13 mouse cellular contexts compared by ENCODE assay signal in genomic region chr10:68396083-68396482, GRCm38 (mm10).
A peak's percentile ranks its signal among the peaks of the same experiment; 100 is the strongest.
DNase-seq lines count a peak whose midpoint lies in the region; ATAC-seq and TF ChIP-seq lines count a peak whose summit lies in the region.
"Had no signal": no experiment of that assay in that cellular context is flagged by ENCODE, and none has a peak within 500 bp of the region (broad histone marks: within the 10 kb centered on the region; RNA-seq: fewer than 3 reads in every experiment).

No protein-coding gene starts in this region.

- H3K27me3 ChIP-seq in heart, embryonic 13.5 days (replicated peaks) = no peaks in the 10 kb centered on the region
- no peaks in the 10 kb centered on the region for H3K27me3 ChIP-seq in limb, embryonic 14.5 days (ENCODE audit: control insufficient read depth, insufficient read depth, low read length)
- H3K27me3 ChIP-seq in limb, embryonic 10.5 days (ENCODE audit: low read depth, poor library complexity, severe bottlenecking) = no peaks in the 10 kb centered on the region
- H3K27me3 ChIP-seq in stomach, embryonic 16.5 days (ENCODE audit: control insufficient read depth, insufficient read depth, low read length) = no peaks in the 10 kb centered on the region
- no peaks in the 10 kb centered on the region for H3K27me3 ChIP-seq in stomach, postnatal 0 days (ENCODE audit: control insufficient read depth, insufficient read depth, low read length)
- H3K27me3 ChIP-seq: heart, embryonic 15.5 days; hindbrain, embryonic 13.5 days; neural tube, embryonic 12.5 days had no signal

- TF ChIP-seq POLR2A in limb, embryonic 14.5 days (IDR thresholded peaks at IDR 0.05; ENCODE audit: borderline replicate concordance, extremely low read depth, insufficient read depth, insufficient read length) = no peak

- no peak for ATAC-seq in heart, embryonic 13.5 days (ENCODE audit: extremely low read depth, insufficient number of reproducible peaks, low FRiP score, low TSS enrichment)
- ATAC-seq in limb, embryonic 14.5 days (ENCODE audit: low FRiP score, low read depth) = no peak
- ATAC-seq in stomach, embryonic 16.5 days (ENCODE audit: insufficient read depth, low FRiP score) = peak; percentile 40; the same call in 1 of the 2 replicates
- no peak for ATAC-seq in stomach, postnatal 0 days (ENCODE audit: low FRiP score, low TSS enrichment)

- H3K4me3 ChIP-seq in heart, embryonic 13.5 days = no peak overlapping the region
- H3K4me3 ChIP-seq in limb, embryonic 14.5 days (replicated peaks; ENCODE audit: low read length) = no peak overlapping the region
- H3K4me3 ChIP-seq in limb, embryonic 10.5 days = no peak overlapping the region
- no peak overlapping the region for H3K4me3 ChIP-seq in stomach, embryonic 16.5 days (replicated peaks; ENCODE audit: low read length)
- no peak overlapping the region for H3K4me3 ChIP-seq in stomach, postnatal 0 days (ENCODE audit: low read depth, low read length)
- H3K4me3 ChIP-seq: heart, embryonic 15.5 days; hindbrain, embryonic 13.5 days; neural tube, embryonic 12.5 days had no signal

- H3K9ac ChIP-seq in heart, embryonic 13.5 days = no peak overlapping the region
- H3K9ac ChIP-seq in limb, embryonic 14.5 days (ENCODE audit: low read depth, low read length, severe bottlenecking) = no peak overlapping the region
- no peak overlapping the region for H3K9ac ChIP-seq in stomach, embryonic 16.5 days (ENCODE audit: low read length)
- no peak overlapping the region for H3K9ac ChIP-seq in stomach, postnatal 0 days (ENCODE audit: low read length)
- H3K9ac ChIP-seq: heart, embryonic 15.5 days; hindbrain, embryonic 13.5 days; neural tube, embryonic 12.5 days had no signal

- H3K27ac ChIP-seq in heart, embryonic 13.5 days (replicated peaks) = 0 out of 2 replicates have a peak overlapping the region, but pooled peaks have one; percentile 24
- no peak overlapping the region for H3K27ac ChIP-seq in limb, embryonic 14.5 days (replicated peaks; ENCODE audit: low read depth, low read length)
- H3K27ac ChIP-seq in limb, embryonic 10.5 days = no peak overlapping the region
- peak overlapping the region; percentile 46; the same call in 1 of the 2 replicates for H3K27ac ChIP-seq in stomach, embryonic 16.5 days (ENCODE audit: low read length)
- no peak overlapping the region for H3K27ac ChIP-seq in stomach, postnatal 0 days (replicated peaks)
- H3K27ac ChIP-seq: heart, embryonic 15.5 days; hindbrain, embryonic 13.5 days; neural tube, embryonic 12.5 days had no signal

- H3K4me2 ChIP-seq in heart, embryonic 13.5 days = no peak overlapping the region
- no peak overlapping the region for H3K4me2 ChIP-seq in limb, embryonic 14.5 days (replicated peaks; ENCODE audit: low read depth, low read length, severe bottlenecking)
- no peak overlapping the region for H3K4me2 ChIP-seq in stomach, embryonic 16.5 days (ENCODE audit: low read depth, low read length)
- no peak overlapping the region for H3K4me2 ChIP-seq in stomach, postnatal 0 days (replicated peaks; ENCODE audit: low read depth)
- H3K4me2 ChIP-seq: heart, embryonic 15.5 days; hindbrain, embryonic 13.5 days; neural tube, embryonic 12.5 days had no signal

- H3K36me3 ChIP-seq in heart, embryonic 13.5 days = no peaks in the 10 kb centered on the region
- no peaks in the 10 kb centered on the region for H3K36me3 ChIP-seq in limb, embryonic 14.5 days (ENCODE audit: control insufficient read depth, insufficient read depth, low read length)
- no peaks in the 10 kb centered on the region for H3K36me3 ChIP-seq in limb, embryonic 10.5 days
- H3K36me3 ChIP-seq in stomach, embryonic 16.5 days (ENCODE audit: control insufficient read depth, insufficient read depth, low read length) = no peaks in the 10 kb centered on the region
- H3K36me3 ChIP-seq in stomach, postnatal 0 days (ENCODE audit: control insufficient read depth, insufficient read depth, low read length) = no peaks in the 10 kb centered on the region
- H3K36me3 ChIP-seq: heart, embryonic 15.5 days; hindbrain, embryonic 13.5 days; neural tube, embryonic 12.5 days had no signal

- intact Hi-C loops in heart, postnatal 36 days (cut with DNase I) = no loop called here

- no peak for TF ChIP-seq EP300 in stomach, postnatal 0 days (optimal IDR thresholded peaks at IDR 0.05)

- H3K9me3 ChIP-seq in heart, embryonic 13.5 days = peaks cover 20% of the 10 kb centered on the region
- H3K9me3 ChIP-seq in limb, embryonic 14.5 days (ENCODE audit: control insufficient read depth, low read length) = no peaks in the 10 kb centered on the region
- H3K9me3 ChIP-seq in limb, embryonic 10.5 days (replicated peaks) = no peaks in the 10 kb centered on the region
- no peaks in the 10 kb centered on the region for H3K9me3 ChIP-seq in stomach, embryonic 16.5 days (replicated peaks; ENCODE audit: control insufficient read depth, low read length)
- H3K9me3 ChIP-seq in stomach, postnatal 0 days (ENCODE audit: control insufficient read depth, low read length) = no peaks in the 10 kb centered on the region
- H3K9me3 ChIP-seq: neural tube, embryonic 12.5 days had no signal

- DNase-seq in heart, postnatal 36 days = no peak
- peak; percentile 32 for DNase-seq in limb, embryonic 14.5 days (ENCODE audit: low spot score)
- DNase-seq in limb, embryonic 10.5 days (ENCODE audit: low spot score) = no peak
- DNase-seq in stomach, postnatal 0 days (ENCODE audit: low spot score) = no peak
- no peak for DNase-seq in cerebellum, adult 9-11 months
- DNase-seq: cerebellum, adult 11 months; kidney, adult 2 months; thymus, adult 18-20 months had no signal

- TF ChIP-seq CTCF in stomach, postnatal 0 days (IDR thresholded peaks at IDR 0.05; ENCODE audit: low read depth) = no peak

- 0 out of 2 replicates have a peak, but pooled peaks cover 4% of the 10 kb centered on the region for H3K4me1 ChIP-seq in heart, embryonic 13.5 days
- peaks cover 3% of the 10 kb centered on the region; the same call in 1 of the 2 replicates for H3K4me1 ChIP-seq in limb, embryonic 14.5 days (ENCODE audit: control insufficient read depth, insufficient read depth, low read length)
- H3K4me1 ChIP-seq in limb, embryonic 10.5 days = peaks cover 3% of the 10 kb centered on the region; the same call in 1 of the 2 replicates
- no peaks in the 10 kb centered on the region; the same call in 1 of the 2 replicates for H3K4me1 ChIP-seq in stomach, embryonic 16.5 days (ENCODE audit: control insufficient read depth, insufficient read depth, low read length)
- no peaks in the 10 kb centered on the region for H3K4me1 ChIP-seq in stomach, postnatal 0 days (replicated peaks; ENCODE audit: control insufficient read depth, insufficient read depth)
- H3K4me1 ChIP-seq: heart, embryonic 15.5 days; hindbrain, embryonic 13.5 days; neural tube, embryonic 12.5 days had no signal

- 55% methylated on average over 2 of the region's 2 CpGs for WGBS in heart, embryonic 13.5 days
- WGBS in limb, embryonic 14.5 days = 23% methylated on average over 2 of the region's 2 CpGs
- WGBS in limb, embryonic 10.5 days = 43% methylated on average over 2 of the region's 2 CpGs
- WGBS in stomach, embryonic 16.5 days = 25% methylated on average over 2 of the region's 2 CpGs
- WGBS in stomach, postnatal 0 days = 17% methylated on average over 2 of the region's 2 CpGs

Comparison
In these comparisons a context has a peak if more than half of its experiments do, and no peak if none do; other contexts are left out.
1. H3K27ac ChIP-seq: peak in heart, embryonic 13.5 days (single experiment) and stomach, embryonic 16.5 days (single experiment); none in limb, embryonic 14.5 days (single experiment), limb, embryonic 10.5 days (single experiment) and stomach, postnatal 0 days (single experiment).